Mouse (Mus musculus): ENCODE data around the gene Dock7.
"Not testable (repeated sequence)": the region's sequence is repeated elsewhere in the genome, so short reads cannot be mapped to it uniquely, and the experiment has no call there.

The Dock7 gene

DNA sequence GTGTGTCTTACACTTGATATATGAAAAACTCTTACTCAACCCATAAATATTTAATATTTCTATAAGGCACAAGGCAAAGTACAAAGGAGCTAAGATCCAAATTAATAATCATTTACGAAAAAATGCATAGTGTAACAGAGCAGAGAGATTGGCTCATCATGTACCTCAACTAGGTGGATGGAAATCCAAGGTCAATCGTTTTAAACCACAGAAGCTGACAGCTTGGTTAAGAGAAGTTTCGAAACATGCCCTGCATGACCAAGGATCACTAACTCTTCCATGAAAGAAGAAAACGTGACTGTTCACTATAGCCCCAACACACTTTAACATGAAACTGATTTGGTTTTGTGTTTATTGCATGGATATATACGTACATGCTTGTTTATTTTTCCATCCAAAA is 92.3 kb downstream of the Dock7 start:
- no peak for DNase-seq (ENCODE audit: extremely low read depth, insufficient read length, low spot score)

DNA sequence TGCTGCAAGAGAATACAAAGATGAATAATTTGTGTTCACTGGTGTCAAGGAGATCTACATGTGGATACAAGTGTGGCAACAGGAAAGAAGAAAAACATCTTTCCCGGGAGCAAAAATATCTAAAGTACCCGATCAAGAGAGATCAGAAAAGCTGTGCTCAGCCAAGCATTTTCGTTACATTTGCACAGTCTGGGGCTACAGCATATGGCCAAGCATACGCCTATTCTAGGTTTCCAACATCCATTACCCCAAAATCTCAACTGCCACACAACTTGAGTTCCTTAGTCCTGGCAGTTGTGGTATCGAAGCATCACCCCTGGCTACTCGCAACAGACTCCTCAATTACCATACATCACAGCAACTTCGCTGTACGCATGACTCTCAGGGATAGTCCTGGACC is 98.5 kb downstream of the Dock7 start:
- DNase-seq (ENCODE audit: extremely low read depth, insufficient read length, low spot score), result no peak

DNA sequence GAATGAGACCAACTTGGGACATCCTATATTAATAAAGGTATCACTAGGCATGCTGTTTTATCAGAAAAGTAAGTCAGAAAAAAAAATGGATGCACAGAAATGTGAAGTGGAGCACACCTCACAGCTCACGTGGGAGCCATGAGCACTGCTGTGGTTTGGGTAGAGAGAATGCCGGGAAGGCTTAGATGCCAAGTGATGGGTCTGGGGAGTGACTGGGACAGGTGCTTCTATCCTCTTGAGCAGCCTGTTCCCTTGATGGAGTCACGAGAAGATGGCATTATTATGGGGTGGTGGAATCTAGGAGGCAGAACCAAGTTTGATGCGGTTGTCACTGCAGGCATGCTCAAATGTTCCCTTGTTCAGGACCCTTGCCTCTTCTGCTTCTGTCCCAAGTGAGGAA is 109.7 kb downstream of the Dock7 start:
- no peak for DNase-seq (ENCODE audit: extremely low read depth, insufficient read length, low spot score)

DNA sequence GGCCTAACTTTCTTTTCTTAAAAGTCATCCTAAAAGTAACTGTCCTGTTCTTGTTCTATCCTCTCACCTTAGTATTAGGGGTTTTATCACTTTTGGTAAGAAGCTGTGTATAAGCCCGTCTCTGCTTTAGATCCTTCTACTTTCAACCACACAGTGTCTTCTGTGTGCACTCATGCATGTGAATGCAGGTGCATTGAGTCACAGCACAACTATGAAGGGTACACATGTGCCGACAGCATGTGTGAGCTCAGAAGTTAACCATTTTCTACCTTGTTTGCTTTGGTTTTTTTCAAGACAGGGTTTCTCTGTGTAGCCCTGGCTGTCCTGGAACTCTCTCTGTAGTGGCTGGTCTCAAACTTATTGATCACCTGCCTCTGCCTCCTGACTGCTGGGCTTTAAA is 114.4 kb downstream of the Dock7 start:
- DNase-seq (ENCODE audit: extremely low read depth, insufficient read length, low spot score), result no peak

DNA sequence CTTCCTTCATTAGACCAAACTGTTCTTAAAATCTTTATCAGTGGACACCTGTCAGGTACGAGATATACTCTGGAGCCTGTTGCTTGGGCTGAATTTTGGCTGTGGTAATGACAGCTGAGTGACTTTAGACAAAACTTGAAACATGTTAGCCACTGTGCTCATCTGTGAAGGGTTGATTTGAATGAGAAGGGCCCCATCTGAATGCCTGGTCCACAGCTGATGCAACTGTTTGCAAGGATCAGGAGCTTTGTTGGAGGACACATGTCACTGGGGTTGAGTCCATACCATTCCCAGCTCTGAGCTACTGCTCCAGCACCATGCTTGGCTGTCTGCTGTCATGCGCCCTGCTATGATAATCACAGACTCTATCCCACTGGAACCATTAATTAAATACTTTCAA is 115.1 kb downstream of the Dock7 start:
- no peak for DNase-seq (ENCODE audit: extremely low read depth, insufficient read length, low spot score)

DNA sequence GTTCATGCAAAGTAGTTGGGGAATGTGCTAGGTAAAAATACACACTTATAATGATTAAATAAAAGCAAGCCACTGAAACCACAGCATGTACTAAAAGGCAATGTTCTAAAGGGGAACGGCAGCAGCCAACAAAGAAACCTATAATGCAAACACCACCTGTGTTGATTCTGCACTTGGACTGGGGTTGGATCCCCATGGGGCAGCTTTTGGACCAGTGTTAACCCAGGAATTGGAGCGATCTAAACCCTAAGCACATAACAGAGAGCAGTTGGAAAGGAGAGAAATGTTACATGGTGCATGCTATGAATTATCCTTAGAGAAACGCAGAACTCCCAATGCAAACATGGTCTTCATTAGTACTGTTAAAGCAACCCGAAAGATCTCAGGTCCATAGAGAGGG is 127.2 kb downstream of the Dock7 start:
- no peak for DNase-seq (ENCODE audit: extremely low read depth, insufficient read length, low spot score)

DNA sequence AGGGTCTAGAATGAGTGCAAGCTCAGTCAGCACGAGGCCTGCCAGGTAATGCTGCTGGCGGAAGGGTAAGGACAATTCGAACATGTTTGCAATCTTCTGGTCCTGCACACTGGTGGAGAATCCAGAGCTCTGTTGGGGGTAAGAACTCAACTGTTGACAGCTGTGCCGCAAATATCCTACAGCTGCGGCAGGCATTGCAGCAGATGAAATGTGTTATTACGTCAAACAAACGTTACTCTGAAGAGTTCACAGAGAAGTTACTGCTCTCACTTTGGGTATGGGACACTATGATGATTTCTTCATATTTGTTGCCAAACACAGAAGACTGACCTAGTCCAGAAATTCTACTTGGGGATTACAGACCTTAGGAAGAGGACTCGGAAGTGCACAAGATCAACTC is 136.0 kb downstream of the Dock7 start:
- no peak for DNase-seq (ENCODE audit: extremely low read depth, insufficient read length, low spot score)

DNA sequence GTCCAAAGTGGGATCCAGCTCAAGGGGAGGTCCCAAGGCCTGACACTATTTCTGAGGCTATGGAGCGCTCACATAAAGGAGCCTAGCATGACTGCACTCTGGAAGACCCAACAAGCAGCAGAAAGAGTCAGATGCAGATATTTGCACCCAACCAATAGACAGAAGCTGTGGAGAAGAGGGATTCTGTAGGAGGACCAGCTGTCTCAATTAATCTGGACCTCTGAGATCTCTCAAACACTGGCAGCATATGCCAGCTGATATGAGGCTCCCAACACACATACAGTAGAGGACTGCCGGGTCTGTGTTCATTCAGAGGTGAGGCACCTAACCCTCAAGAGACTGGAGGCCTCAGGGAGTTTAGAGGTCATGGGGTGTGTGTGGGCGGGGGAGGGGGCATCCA is 140.7 kb downstream of the Dock7 start:
- DNase-seq (ENCODE audit: extremely low read depth, insufficient read length, low spot score), result not testable (repeated sequence)

DNA sequence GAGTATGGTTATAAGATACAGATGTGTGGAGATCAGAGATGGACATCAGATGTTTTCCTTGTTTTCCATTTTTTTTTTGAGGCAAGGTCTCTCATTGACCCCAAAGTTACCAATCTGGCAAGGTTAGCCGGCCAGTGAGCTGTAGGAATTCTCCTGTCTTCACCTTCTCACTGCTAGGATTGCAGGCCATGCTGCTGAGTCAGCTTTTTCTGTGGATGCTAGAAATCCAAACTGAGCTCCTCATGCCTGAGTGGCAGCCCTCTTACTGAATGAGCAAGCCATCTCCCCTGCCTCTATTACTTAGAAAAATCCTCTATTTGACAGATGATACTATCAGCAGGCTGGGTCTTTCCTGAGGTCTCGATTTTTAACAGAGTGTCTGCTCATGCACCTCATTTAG is 142.0 kb downstream of the Dock7 start:
- DNase-seq (ENCODE audit: extremely low read depth, insufficient read length, low spot score), result no peak

DNA sequence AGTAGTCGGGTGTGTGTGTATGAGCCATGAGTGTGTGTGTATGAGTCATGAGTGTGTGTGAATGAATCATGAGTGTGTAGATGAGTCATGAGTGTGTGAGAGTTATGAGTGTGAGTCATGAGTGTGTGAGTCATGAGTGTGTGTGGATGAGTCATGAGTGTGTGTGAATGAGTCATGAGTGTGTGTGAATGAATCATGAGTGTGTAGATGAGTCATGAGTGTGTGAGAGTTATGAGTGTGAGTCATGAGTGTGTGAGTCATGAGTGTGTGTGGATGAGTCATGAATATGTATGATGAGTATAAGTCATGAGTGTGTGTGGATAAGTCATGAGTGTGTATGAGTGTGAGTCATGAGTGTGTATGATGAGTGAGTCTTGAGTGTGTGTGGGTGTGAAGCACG is 142.4 kb downstream of the Dock7 start:
- DNase-seq (ENCODE audit: extremely low read depth, insufficient read length, low spot score), result peak; percentile 24

DNA sequence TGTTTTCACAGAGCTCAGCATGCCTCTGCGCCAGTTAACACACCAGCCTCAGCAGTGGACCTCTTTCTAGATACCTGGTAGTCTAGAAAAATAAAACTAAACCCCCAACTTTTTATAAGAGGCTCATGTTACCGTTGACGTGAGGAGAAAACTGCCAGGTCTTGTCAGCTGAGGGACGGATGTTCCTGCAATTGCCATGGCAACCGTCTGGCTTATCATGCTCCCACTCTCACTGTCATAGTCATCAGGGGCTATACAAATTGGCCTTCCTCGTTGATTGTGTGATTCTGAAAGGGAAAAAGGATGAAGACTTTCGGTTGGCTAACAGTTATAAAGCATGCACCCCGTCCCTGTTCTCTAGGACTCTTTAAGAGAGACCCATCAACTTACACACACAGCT is 145.0 kb downstream of the Dock7 start:
- no peak for DNase-seq (ENCODE audit: extremely low read depth, insufficient read length, low spot score)

DNA sequence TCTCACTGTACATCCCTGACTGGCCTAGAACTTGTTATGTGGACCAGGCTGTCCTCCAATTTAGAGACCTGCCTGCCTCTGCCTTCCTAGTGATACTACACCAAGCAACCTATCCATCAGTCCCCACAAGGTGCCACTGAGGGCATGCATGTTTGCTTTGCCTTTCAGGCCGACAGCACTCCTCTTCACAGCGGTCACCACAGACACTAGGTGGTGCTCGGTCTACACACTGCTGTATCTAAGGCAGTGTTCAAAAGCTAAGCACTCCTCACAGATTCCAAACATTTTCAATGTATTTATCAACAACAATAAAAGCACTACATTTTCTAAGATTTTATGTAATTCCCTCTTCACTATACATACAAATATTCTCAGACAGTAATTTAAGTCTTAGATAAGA is 150.8 kb downstream of the Dock7 start:
- no peak for DNase-seq (ENCODE audit: extremely low read depth, insufficient read length, low spot score)

DNA sequence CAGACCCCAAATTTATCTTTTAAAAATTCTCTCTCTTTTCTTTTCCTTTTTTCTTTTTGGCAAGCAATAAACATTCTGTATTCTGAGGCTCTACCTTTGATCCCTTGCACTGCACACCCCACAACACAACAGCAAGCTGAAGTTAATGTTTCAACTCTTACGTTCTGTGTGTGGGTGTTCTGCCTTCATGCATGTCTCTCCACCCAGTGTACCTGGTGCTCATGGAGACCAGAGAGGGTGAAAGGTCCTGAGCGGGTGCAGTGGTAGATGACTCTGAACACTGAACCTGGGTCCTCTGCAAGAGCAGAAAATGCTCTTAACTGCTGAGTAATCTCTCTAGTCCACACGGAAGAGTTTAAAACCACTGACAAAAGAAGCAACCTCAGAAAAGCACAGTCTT is 160.5 kb downstream of the Dock7 start:
- no peak for DNase-seq (ENCODE audit: extremely low read depth, insufficient read length, low spot score)

DNA sequence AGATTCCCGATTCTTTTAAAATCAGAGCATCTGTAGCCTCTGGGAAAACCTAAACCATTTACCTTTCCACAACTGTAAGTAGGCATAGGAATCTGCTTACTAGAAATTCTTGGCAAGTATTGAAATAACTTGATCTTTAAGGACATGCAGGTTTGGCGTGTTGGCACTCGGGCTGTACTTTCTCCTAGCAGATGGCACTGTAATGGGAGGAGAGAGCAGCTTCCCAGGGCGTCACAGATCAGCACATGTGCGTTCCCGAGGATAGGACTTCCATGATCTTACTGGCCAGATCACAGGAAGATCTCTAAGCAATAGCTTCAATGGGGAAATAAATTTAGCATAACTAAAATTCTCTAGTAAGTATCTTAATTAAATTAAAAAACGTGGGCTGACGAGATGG is 164.7 kb downstream of the Dock7 start:
- DNase-seq (ENCODE audit: extremely low read depth, insufficient read length, low spot score), result no peak

DNA sequence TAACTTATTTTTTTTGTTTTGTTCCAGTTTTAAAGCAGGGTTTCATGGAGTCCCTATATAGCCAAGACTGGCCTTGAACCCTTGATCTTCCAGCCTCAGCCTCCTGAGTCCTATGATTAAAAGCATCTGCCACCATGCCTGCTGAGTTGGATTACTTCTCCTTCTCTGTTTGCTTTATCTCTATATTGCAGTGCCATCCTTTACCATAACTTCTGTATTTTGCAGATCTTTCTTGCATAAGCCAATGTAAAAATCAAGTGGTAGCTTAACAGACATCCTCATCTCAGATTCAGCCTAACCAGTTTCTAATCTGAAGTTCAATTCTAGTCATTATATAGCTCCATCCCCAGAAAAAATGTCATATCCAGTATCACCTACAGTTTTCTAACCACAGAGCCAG is 170.2 kb downstream of the Dock7 start:
- no peak for DNase-seq (ENCODE audit: extremely low read depth, insufficient read length, low spot score)

DNA sequence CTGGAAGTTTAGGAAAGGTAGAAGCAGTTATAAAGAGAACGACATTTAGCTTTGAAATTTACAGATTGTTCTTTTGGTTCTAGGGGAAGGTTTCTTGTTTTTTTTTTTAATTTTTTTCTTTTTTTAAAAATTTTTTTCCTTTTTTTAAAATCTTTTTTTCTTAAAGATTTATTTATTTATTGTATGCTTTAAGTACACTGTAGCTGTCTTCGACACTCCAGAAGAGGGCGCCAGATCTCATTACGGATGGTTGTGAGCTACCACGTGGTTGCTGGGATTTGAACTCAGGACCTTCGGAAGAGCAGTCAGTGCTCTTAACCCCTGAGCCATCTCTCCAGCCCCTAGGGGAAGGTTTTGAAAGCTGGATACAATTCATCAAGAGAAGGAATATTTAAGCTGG is 182.5 kb downstream of the Dock7 start:
- DNase-seq (ENCODE audit: extremely low read depth, insufficient read length, low spot score), result not testable (repeated sequence)

DNA sequence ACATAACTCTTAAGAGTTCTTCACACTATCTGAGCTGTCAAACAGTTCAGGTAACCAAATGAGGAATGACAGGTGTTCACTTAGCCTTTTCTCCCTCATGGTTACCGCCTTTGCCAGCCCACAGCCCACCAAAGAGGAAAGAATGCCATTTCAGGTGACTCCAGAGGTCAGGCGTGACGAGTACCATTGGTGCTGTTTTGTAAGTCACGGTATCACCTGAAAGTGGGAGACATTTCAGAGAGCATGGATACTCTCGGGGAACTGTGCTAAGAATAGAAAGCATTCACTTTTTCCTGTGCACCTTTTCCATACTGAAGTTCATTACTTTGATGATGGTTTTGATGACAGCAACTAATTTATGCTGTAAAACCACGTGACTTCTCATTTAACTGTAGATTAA is 184.7 kb downstream of the Dock7 start:
- DNase-seq (ENCODE audit: extremely low read depth, insufficient read length, low spot score), result no peak

DNA sequence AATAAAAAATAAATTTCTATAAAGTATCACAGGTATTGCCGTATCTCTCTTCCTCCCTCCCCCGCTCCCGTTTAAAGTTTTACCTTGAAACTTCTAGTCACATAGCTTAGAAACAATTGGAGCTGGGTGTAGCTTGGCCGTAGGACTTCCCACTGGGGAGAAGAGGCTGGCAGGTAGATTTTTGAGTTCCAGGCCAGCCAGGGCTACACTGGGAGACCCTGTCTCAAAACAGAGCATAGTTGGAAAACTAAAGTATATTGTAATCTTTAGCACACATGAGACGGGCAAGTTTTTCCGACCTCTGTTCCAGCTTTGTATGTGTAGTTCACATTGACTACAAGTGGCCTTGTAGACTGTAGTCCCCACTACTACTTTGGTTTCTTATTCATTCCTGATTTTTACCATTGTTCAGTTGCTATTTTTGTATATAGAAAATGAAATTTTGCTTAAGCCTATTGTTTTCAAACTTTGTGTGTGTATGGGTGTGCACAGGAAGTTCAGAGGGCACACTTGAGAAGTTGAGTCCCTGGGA is 195.4 kb downstream of the Dock7 start:
- no peak for DNase-seq (ENCODE audit: extremely low read depth, insufficient read length, low spot score)

DNA sequence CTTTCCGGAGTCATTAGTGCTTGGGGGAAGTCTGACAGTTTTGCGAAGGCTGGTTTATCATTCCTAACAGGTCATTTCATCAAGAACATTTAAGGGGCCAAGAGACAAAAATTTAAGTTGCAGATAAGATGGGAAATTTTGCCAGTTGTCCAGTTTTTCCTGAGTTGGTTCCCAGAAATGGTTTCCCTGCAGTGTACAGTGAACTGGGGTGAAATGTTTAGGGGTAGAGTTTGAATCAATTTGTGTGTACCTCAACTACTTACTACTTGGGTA is 195.9 kb downstream of the Dock7 start:
- DNase-seq (ENCODE audit: extremely low read depth, insufficient read length, low spot score), result no peak

DNA sequence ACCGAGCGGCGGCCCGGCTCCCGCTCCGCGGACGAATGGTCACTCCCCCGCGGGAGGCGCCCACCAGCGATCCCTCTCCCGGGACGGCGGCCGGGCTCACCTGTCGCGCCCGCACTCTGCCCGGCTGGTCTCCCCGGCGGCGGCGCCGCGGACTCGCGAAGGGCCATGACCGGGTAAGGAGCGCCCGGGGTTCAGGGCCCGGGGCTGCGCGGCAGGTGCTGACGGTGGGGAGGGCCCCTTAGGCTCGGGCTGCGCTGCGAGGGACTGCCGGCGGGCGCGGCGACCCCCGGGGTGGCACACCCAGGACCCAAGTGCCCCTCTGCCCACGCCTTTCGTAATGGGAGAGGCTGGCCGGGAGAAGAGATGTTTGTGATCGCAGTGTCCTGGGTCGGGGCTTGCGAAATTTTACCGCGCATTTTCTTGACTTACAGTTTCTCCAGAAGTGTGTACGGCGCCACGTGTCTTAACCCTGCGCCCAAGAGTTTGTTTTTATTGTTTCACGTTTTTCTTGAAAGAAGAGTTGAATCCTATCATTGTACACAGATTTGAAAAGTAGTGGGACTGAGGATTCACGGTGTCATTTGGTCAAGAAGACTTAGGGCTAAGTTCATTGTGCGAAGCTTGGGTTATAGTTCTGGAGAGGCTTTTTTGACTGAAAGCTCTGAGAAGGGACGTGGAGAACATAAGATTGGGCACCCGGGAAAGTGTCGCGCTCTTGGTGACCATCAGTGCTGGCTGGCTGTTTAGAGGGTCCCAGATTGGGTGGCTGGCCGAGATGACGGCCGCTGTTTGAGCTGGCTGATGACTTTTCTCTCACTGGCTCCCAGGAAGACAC is 196.4 kb downstream of the Dock7 start:
- DNase-seq (ENCODE audit: extremely low read depth, insufficient read length, low spot score), result peak; percentile 64

DNA sequence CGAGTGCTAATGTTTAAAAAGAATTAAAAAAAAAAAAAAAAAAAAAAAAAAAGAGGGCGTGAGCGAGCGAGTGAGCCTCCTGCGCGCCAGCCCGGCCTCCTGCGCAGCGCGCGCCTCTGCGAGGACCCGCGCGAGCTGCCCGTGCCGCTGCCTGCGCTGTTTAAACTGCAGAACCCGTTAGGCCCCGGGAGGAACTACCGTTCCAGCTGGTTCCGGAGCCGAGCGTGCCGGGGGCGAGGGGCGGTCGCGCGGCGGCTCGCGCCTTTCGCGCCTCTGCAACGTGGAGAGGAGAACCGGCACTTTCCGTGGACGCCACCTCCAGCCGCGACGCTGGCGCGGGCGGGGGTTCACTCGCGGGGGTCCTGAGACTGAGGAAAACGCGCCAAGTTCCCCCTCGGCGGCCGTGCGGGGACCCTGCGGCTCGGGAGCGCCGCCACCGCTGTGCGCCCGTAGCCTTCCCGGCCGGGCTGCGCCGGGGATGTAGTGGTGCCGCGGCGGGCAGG is 197.1 kb downstream of the Dock7 start, which contains the start of gene Usp1:
Usp1 (plus strand) TSS at position 243 of the 503 bp plus-strand sequence.
- DNase-seq (ENCODE audit: extremely low read depth, insufficient read length, low spot score), result no peak

All from 3134 (cell line).